Mouse (Mus musculus): ENCODE measurements around the gene Prkn.

Prkn gene

DNA sequence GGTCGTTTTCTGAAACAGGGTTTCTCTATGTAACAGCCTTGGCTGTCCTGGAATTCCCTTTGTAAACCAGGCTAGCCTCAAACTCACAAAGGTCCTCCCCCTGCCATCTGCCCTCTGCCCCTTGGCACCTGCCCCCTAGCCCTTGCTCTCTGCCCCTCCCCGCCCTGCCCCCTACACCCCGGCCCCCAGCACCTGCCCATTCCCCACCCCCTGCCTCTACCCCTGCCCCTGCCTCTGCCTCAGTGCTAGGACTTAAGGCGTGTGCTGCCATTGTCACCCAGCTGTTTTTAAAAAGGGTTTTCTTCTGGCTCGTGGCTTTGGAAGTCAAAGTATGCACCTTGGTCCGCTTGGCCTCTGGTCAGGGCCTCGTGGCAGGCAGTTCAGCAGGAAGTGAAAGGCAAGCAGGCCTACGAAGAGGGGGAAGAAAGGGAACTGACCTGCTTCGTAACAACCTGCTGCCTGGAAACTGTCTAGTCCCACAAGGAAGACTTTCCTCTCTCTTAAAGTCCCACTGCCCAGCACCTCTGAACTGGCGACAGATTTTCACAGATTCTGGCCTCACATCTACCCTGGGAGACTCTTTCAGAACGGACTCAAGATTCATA is 1190.5 kb downstream of the Prkn start:
- DNase-seq (ENCODE audit: extremely low spot score, low read depth, low spot score): no peak

DNA sequence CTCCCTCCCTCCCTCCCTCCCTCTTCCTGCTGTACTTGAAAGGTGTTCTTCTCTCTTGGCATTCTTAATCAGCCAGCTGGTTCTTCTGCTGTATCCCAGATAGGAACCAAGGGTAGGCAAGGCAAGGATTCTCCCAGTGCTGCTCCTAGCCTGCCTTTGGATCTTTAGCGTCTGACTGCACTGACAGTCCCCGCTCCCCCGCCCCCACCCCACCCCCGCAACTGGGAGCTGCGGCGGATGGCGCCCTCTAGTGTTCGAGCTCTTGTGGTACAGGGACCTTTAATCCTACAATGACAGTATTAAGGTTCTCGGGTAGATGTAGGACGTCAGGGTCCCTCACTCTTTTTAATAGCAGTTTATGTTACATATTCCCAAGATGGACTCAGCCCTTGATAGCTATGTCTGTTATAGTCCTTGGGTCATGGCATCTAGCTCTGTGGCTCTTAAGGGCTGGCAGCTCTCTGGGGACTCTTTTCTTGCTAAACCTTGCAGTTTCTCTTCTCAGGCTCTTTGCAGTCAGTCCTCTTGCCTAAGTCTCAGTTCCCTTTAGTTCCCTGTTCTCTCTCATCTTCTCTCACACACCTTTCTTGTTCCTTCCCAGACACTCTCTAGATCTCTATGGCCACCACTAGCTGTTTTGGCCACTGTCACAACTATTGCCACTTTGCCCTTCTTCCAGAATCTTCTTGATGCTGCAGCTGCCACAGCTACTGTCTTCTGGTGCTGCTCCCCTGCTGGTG is 1191.2 kb downstream of the Prkn start:
- DNase-seq (ENCODE audit: extremely low spot score, low read depth, low spot score): no peak

DNA sequence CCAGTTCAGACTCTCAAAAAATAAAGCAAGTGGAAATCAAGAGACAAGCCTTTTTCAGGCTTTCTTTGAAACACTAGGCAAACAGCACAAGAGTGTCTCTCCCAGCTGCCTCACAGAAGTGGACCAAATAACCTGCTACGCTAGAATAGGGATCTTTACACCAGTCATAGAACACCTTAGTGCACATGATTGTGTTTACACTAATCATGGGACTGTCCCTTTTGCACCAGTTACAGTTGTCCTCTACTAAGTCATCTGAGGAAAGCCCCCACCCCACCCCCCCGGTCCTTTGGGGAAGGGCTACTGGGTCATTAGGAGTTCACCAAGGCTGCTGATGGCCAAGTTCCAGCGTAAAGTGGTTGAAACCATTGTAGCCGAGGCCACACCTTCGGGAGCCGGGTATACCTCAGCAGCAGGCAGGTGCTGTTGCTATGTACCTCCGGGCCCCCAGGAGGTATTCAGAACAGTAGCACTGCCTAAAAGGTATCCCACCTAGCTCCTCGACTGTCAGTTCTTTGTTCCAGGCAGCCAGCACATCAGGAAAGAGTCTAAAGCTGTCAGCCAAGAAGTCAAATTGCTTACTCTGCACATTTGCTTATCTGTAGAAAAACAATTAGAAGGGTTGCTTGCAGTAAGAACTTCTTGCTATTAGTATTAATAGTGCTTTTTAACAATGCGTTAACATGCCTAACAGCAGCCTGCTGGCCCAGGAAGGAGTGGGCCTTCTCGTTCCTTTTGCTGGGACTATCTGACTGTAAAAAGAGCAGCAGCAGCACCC is 1192.0 kb downstream of the Prkn start:
- DNase-seq (ENCODE audit: extremely low spot score, low read depth, low spot score): no peak

DNA sequence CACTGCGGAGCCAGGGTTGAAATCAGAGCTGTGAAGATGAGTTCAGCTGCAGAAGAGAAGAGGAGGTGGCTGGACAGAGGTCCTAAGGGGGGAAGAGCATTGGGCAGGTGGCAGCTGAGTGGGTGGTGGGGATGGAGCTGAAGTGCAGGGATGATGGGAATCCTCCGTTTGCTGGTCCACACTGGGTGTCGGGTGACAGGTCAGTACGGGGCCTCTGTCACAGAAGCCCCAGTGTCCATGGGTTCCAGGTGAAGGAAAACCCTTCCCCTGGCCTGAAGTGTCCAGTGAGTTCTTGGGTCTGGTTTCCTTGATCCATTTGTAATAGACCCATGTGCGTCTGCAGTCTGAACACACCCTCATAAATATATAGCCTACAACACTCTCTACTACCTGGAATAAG is 1195.2 kb downstream of the Prkn start:
- no peak for DNase-seq (ENCODE audit: extremely low spot score, low read depth, low spot score)

DNA sequence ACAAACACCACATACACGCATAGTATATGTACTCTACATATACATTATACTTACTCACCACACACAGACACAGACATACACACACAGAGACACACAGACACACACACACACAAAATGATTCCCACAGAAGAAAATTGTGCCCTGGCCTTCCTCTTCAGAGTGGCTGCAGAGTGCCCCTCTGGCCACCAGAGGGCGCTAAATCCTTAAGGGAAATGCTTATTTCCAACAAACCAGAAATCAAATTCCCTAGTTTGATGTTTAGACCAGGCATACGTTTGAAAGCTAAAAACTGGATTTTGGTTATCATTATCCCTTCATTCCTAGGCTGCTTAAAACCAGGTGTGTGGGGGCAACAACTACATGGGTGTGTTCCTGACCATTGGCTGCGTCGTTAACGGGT is 1196.0 kb downstream of the Prkn start:
- DNase-seq (ENCODE audit: extremely low spot score, low read depth, low spot score): no peak

DNA sequence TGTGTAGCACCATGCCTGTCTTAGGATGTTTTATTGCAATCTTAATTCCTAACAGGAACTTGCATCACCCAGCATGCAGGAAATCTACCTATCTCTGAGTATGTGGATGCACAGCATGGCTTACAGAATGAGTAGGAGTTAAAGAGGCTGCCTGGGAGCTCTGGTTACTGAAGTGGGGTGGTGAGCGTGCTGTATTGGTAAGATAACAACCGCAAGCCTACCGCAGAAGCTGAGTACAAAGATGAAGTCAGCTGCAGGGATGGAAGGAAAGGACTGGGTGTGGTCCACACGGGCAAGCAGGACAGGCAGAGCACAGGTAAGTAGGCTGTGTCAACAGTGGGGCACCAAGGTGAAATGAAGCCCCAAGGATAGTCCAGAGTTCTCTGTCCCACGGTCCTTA is 1196.9 kb downstream of the Prkn start:
- DNase-seq (ENCODE audit: extremely low spot score, low read depth, low spot score): no peak

DNA sequence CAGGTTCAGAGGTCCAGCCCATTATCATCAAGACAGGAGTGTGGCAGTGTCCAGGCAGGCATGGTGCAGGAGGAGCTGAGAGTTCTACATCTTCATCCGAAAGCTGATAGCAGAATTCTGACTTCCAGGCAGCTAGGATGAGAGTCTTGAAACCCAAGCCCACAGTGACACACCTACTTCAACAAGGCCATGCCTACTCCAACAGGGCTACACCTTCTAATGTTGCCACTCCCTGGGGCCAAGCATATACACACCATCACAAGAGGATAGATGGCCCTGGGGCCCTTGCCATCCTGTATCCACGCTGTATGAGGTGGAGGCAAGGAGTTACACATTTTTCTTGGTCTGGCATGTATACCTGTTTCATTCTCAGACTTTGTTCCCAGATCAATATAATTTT is 1197.4 kb downstream of the Prkn start:
- no peak for DNase-seq (ENCODE audit: extremely low spot score, low read depth, low spot score)

DNA sequence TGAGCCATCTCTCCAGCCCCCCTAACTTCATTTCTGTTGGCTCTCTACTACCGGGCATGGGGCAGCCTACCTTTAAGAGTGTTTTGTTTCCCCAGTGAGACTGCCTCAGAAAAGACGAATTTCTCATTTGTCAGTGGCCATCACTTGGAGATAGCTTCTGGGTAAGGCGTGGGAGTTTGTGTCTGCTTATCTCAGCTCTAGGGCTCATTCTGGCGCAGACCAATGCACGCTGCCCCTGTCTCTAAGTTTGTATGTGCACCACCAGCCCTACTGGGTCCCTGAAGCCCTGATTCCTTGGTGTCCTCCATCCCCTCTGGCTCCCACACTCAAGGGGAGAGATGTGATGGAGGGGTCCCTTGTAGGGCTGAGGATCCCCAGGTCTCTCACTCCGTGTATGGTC is 1198.3 kb downstream of the Prkn start:
- DNase-seq (ENCODE audit: extremely low spot score, low read depth, low spot score): no peak

DNA sequence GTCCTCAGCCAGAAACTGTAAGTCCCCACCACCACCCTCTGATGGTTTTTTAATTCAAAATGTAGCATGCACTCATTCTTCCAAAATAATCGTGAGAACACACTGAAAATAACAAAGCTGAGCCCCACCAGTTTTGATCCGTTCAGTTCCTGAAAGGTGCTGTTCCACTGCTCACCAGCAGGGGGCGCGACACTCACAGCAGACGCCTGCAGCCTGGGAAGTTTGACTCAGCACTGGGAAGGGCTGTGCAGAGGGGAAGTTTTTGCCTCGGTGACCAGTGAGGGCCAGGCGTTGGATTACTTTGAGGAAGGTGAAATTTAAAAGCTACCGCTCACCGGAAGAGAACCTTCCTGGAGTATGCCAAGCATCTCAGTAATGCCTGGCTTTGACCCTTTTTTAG is 1199.0 kb downstream of the Prkn start:
- DNase-seq (ENCODE audit: extremely low spot score, low read depth, low spot score): no peak

DNA sequence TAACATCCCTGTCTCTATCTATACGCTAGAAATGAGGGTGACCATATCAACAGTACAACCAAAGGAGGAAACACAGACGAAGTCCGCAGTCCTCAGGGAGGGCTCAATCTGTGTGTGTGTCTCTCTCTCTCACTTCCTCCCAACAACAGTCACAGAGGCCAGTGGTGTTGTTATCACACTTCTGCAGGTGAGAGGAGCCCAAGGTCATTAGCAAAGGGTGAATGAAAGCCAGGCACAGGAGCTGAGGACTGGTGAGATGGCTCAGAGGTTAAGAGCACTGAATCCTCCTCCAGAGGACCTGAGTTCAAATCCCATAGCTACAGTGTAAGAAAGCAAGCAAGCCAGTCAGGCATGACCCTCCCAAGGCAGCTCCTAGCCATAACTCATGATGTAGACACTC is 1199.7 kb downstream of the Prkn start:
- DNase-seq (ENCODE audit: extremely low spot score, low read depth, low spot score): no peak

DNA sequence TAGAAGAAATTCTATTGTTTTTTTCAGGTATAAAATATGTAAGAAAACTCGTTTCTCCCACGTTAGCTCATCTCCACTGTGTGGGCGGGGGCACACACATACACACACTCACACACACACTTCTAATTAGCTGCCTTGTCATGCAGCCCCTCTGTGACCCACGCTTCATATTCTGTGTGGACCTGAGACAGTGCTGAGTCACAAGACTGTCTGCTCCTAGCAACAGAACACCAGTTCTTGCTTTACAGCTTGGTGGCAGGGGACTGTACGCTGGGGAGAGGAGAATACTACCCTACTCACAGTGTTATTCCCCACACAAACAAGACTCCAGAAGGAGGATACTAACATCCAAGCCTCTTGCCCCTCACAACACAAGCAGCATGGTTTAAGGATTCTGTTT is 1200.4 kb downstream of the Prkn start:
- DNase-seq (ENCODE audit: extremely low spot score, low read depth, low spot score): no peak

DNA sequence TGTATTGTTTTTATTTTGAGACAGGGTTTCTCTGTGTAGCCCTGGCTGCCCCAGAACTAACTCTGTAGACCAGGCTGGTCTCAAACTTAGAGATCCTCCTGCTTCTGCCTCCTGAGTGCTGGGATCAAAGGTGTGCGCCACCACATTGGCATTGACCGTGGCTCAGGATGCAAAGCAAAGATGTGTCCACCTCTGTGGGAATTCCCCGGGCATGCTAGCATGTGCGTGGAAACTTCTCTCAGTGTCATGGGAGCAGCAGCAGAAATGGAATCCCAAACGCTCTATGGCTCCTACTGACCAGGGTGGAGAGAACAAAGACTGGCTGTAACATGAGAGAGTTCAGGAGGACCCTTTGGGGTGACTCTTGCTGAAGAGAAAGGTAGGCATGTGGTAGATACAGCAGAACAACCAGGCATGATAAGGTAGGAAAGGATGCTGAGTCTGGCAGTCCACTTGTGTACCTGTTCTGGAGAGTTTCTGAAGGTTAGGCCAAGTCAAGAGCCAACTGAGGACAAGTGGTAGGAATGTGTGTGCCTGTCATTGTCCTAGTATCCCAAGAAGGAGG is 1201.0 kb downstream of the Prkn start:
- DNase-seq (ENCODE audit: extremely low spot score, low read depth, low spot score): no peak

DNA sequence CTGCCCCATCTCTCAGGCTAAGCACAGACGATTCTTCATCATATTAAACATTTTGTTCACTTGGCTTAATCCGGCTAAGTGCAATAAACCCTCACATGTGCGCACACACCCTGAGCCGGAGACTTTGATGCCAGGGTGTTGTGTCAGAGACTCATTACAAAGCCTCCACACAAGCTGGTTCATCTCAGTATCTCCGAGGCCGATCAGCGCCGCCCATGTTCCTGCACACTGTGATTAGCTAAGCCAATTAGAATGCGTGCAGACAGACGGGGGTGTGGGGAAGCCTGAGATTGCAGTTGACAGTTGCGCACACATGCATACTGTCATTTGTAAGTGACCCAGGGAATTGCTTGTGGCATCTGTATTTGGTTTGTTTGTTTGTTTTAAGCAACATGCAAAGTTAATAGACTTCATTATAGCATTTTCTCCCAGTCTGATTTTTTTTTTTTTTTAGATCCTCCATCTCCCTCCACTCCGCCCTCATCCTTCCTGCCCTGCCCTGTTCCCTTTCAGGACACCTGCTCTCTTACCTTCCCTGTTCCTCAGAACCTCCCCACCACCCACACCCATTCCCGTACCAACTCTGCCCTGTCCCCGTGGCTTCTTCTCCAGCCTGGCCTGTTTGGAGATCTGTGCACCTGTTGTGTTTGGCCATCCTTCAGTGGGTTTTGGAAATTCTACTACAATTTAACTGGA is 1202.5 kb downstream of the Prkn start:
- DNase-seq (ENCODE audit: extremely low spot score, low read depth, low spot score): no peak

DNA sequence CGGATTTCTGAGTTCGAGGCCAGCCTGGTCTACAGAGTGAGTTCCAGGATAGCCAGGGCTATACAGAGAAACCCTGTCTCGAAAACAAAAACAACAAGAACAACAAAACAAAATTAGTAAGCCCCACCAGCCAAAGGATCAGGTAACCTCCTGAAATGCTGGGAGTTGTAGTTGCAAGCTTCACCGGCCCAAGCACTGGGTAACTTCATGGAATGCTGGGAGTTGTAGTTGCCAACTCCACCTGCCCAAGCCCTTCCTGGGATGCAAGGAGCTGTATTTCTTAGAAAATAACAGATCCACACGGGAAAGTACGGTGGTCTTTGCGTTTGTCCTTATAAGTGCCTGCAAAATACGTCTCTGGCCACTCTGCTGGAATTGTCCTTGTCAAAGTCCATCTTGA is 1204.0 kb downstream of the Prkn start:
- no peak for DNase-seq (ENCODE audit: extremely low spot score, low read depth, low spot score)

DNA sequence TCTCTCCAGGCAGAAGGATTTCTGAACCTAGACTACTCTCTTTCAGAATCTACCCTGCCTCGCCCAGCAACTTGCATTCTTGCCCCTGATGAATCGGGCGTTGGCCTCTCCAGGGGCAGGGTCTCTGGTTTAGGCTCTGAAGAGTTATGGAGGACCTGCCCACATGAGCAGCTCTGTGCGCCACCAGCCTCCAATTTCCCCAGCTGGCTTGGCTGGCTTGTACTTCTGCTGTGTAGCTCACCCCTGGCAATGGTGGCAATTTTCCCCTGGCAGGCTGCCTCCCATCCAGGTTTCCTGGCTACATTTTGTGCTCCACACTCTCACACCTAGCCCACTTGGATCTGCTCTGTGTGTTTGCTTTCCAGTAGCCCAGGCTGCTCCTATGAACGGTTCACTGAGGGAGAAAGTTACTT is 1205.7 kb downstream of the Prkn start:
- no peak for DNase-seq (ENCODE audit: extremely low spot score, low read depth, low spot score)

DNA sequence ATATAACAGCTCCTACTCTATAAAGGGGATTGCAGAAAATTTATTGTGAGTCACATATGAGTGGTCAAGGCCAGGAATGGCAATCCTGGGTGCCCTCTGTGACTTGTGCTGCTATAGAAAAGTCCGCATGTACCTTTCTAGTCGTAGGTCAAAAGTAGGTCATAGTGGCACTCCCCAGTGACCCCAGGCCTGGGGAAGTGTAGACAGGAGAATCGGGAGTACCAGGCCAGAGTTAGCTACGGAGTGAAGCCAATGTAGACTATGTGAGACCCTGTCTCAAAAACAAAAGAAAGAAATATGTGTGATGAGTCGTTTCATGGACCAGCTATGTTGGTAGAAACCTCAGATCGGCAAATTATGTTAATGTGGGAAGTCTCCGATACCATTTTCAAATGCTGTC is 1206.8 kb downstream of the Prkn start:
- no peak for DNase-seq (ENCODE audit: extremely low spot score, low read depth, low spot score)

DNA sequence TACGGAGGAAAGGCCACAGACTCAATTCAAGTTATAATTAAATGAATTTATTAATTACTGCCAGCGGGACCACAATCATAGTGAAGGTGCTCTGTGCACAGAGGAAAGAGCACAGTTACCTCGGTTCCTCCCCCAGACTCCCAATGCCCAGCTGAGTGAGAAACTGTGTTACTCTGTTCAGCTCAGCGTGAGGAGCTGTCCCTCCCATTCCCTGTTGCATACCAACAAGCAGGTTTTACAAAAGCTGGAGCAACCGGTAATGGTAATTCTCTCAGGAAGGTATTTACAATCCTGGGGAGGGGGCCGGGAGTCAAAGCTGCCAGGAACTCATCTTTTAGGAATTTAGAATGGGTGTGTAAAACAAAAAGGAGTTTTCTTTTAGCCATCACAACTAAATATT is 1207.3 kb downstream of the Prkn start:
- no peak for DNase-seq (ENCODE audit: extremely low spot score, low read depth, low spot score)

DNA sequence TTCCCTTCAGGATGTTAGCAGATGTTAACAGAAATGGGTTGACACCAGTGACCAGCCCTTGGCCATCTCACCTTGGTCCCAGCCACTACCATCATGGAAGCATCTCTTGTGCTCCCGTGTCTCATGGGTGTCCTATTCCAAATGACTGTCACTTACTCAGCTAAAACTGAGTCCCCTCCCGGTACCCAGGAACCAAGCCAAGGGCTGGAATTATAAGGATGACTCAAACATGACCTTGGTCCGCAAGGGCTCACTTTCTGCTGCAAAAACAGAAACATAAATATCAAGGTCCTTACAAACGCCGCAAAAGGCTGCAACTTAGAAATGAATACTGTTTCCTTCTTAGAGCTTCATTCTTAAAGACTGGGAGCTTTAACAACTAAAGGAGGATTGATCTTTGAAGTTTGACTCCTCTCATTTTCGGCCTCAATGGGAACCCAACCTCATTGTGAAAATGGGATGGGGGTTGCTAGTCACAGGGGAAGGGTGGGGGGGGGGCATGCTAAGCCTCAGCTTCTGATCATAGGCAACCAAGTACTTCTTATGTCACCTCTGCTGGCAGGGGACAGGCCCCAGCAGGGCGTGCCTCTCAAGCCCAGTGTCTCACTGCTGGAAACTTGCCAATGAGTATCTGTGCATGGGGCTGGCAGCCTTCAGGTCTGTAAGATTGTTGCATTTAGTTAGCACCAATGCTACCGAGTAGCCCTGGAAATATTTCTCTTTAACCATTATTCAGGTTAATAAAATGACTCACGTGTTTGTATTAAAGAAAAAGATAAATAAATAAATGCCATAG is 1208.7 kb downstream of the Prkn start:
- DNase-seq (ENCODE audit: extremely low spot score, low read depth, low spot score): no peak

DNA sequence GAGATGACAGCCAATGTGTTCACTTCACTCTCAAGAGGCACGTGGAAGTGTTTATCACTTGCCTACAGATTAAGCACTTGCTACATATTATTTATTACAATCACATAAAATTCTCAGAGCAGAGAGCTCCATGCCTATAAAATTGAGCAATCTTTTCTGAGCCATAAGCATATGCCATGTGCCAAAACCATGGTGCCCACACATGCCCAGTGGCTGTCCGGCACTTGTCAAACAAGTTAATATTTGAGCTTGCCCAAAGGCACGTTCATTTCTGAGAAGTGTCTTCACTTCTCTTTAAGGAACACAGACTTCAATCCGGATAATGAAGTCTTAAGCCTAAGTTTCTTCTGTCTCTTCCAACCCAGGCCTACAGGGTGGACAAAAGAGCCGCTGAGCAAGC is 1210.1 kb downstream of the Prkn start:
- DNase-seq (ENCODE audit: extremely low spot score, low read depth, low spot score): no peak

DNA sequence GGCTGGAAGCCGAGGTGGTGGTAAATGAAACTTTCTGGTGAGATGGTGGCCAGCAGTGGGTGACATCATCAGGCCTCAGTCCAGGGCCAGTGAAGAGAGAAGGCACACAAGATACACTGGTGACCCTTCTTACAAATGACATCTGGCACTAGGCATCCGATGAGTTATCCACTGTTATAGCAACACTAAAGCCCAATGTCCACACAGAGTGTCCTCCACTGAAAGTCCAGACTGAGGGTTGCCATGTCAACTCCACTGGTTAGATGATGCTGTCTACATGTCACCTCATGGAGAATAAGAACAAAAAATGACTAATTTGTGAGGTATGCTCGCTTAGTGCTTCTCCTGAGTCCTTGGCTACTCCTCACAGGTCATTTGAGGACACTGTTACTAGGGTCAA is 1210.8 kb downstream of the Prkn start:
- DNase-seq (ENCODE audit: extremely low spot score, low read depth, low spot score): no peak

DNA sequence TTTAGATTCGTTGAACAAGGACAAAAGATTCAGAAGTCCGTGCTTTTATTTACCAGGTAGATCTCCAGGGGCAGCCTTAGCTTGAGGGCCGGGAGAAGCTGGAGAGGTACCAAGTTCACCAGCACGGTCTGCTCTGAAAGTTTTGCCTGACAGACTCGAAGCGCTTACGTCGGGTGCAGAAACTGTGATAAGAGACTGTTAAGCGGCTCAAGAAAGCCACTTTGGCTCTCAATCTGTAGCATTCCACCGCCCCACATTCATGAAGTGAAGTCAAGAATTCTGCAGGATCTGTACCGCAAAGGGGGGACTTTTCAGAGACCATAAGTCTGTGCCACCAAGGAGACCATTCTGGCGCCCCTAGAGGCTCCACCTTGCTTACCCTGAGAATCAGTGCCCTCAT is 1212.5 kb downstream of the Prkn start:
- DNase-seq (ENCODE audit: extremely low spot score, low read depth, low spot score): no peak
